Comparison of ENCODE assay signal across 9 mouse cellular contexts in genomic region chr2:167383666-167384083, GRCm38 (mm10). TPM values are rescaled to one million over a fixed set of nuclear protein-coding genes. Genes with fewer than 3 reads are reported as not detected.
A peak's percentile ranks its signal among the peaks of the same experiment; 100 is the strongest.
DNase-seq lines count a peak whose midpoint lies in the region; ATAC-seq lines count a peak whose summit lies in the region.
"Had no signal": no experiment of that assay in that cellular context is flagged by ENCODE, and none has a peak within 500 bp of the region (broad histone marks: within the 10 kb centered on the region; RNA-seq: fewer than 3 reads in every experiment).

No protein-coding gene starts in this region.

- H3K9ac ChIP-seq in heart, embryonic 14.5 days (ENCODE audit: low read length): no peak overlapping the region
- no peak overlapping the region for H3K9ac ChIP-seq in midbrain, embryonic 13.5 days (replicated peaks)
- H3K9ac ChIP-seq: limb, embryonic 15.5 days had no signal

- H3K4me1 ChIP-seq in heart, embryonic 14.5 days (ENCODE audit: control insufficient read depth in 2 of 2, insufficient read depth in 2 of 2, low read length in 2 of 2): peaks cover 17 to 27% of the 10 kb centered on the region in 2 experiments
- H3K4me1 ChIP-seq in midbrain, embryonic 13.5 days (replicated peaks): no peaks in the 10 kb centered on the region; the same call in 1 of the 2 replicates

- no peak overlapping the region; the same call in 1 of the 2 replicates for H3K4me2 ChIP-seq in heart, embryonic 14.5 days (ENCODE audit: low read length)
- H3K4me2 ChIP-seq in midbrain, embryonic 13.5 days (replicated peaks): no peak overlapping the region
- H3K4me2 ChIP-seq: limb, embryonic 15.5 days had no signal

- 19% methylated on average over 13 of the region's 13 CpGs for WGBS in heart, embryonic 14.5 days
- WGBS in midbrain, embryonic 13.5 days: 92% methylated on average over 13 of the region's 13 CpGs

- H3K4me3 ChIP-seq in heart, embryonic 14.5 days (ENCODE audit: control insufficient read depth in 1 of 2, insufficient read depth in 1 of 2, low read depth in 1 of 2, low read length in 2 of 2): no peak overlapping the region
- H3K4me3 ChIP-seq in midbrain, embryonic 13.5 days (replicated peaks): no peak overlapping the region
- H3K4me3 ChIP-seq: limb, embryonic 15.5 days had no signal

- ATAC-seq in heart, embryonic 14.5 days (ENCODE audit: insufficient number of reproducible peaks, insufficient read depth, low FRiP score, low read depth): no peak
- ATAC-seq in midbrain, embryonic 13.5 days: no peak
- ATAC-seq in frontal cortex, adult (ENCODE audit: low TSS enrichment): no peak

- no peaks in the 10 kb centered on the region for H3K9me3 ChIP-seq in heart, embryonic 14.5 days (ENCODE audit: control insufficient read depth, low read length)
- H3K9me3 ChIP-seq in midbrain, embryonic 13.5 days: no peaks in the 10 kb centered on the region
- H3K9me3 ChIP-seq: limb, embryonic 15.5 days had no signal

- H3K36me3 ChIP-seq in heart, embryonic 14.5 days (ENCODE audit: control insufficient read depth, insufficient read depth, low read length): no peaks in the 10 kb centered on the region
- H3K36me3 ChIP-seq in midbrain, embryonic 13.5 days: no peaks in the 10 kb centered on the region
- H3K36me3 ChIP-seq: limb, embryonic 15.5 days had no signal

- no peaks in the 10 kb centered on the region for H3K27me3 ChIP-seq in heart, embryonic 14.5 days (ENCODE audit: control insufficient read depth, insufficient read depth, low read length)
- no peaks in the 10 kb centered on the region for H3K27me3 ChIP-seq in midbrain, embryonic 13.5 days
- H3K27me3 ChIP-seq: limb, embryonic 15.5 days had no signal

- DNase-seq in urinary bladder, adult 18-20 months (ENCODE audit: low spot score in 2 of 2): peak; percentile 60 to 70
- DNase-seq in urinary bladder, postnatal 10 days (ENCODE audit: low spot score): no peak
- DNase-seq in kidney, postnatal 14 days: peak; percentile 87
- DNase-seq in layer of hippocampus, postnatal 36 days: no peak
- DNase-seq in cerebellum, adult 11-12 months: no peak

- peak overlapping the region; percentile 50 to 70 for H3K27ac ChIP-seq in heart, embryonic 14.5 days (replicated peaks in 1 of 2; ENCODE audit: control insufficient read depth in 1 of 2, insufficient read depth in 1 of 2, low read depth in 2 of 2, low read length in 2 of 2)
- H3K27ac ChIP-seq in midbrain, embryonic 13.5 days: no peak overlapping the region
- H3K27ac ChIP-seq: limb, embryonic 15.5 days had no signal

RNA-seq across cellular contexts. Expression of gene B4galt5, which starts 34.7 kb away (rescaled TPM):
- polyA plus RNA-seq in heart, embryonic 14.5 days (2014; fragmentation: Nextera tagmentation; extraction: Ambion mirVana): 21.0 and 24.2 TPM in 2 replicates
- 10.6 and 11.2 TPM in 2 replicates for polyA plus RNA-seq in midbrain, embryonic 13.5 days (2015; fragmentation: Nextera tagmentation; extraction: Ambion mirVana)
- 10 to 100 TPM; 44.2 to 49.7 TPM for total RNA-seq in layer of hippocampus, postnatal 36 days (2021)

RNA-seq across cellular contexts. Expression of gene Slc9a8, which starts 37.8 kb away (rescaled TPM):
- 19.3 and 21.1 TPM in 2 replicates for polyA plus RNA-seq in heart, embryonic 14.5 days (2014; fragmentation: Nextera tagmentation; extraction: Ambion mirVana)
- 22.7 and 23.0 TPM in 2 replicates for polyA plus RNA-seq in midbrain, embryonic 13.5 days (2015; fragmentation: Nextera tagmentation; extraction: Ambion mirVana)
- total RNA-seq in layer of hippocampus, postnatal 36 days (2021): 10 to 100 TPM; 28.3 to 34.1 TPM

Comparison
In these comparisons a context has a peak if more than half of its experiments do, and no peak if none do; other contexts are left out.
1. DNase-seq: peak in urinary bladder, adult 18-20 months (2 of 2) and kidney, postnatal 14 days (single experiment); none in urinary bladder, postnatal 10 days (single experiment), layer of hippocampus, postnatal 36 days (0 of 2) and cerebellum, adult 11-12 months (single experiment).